Mouse (Mus musculus) liver, embryonic 14.5 days (tissue): ENCODE data around the gene Gstt3.

ENCODE experiments used
- CTCF ChIP-seq: IDR thresholded peaks from 2 replicates; pipeline ENCODE4 v1.5.1; 2016; ENCODE audit warnings: antibody characterized with exemption, low read depth, control low read depth
- EP300 ChIP-seq: IDR thresholded peaks from 2 replicates; pipeline ENCODE4 v1.6.1; 2016; ENCODE audit warnings: antibody characterized with exemption, low read depth

GRCm38 (mm10) chr10:75788277-75788676 lies 7.1 kb upstream of the Gstt3 start:
- TF ChIP-seq EP300 = no peak
- TF ChIP-seq CTCF = no peak
